Mouse (Mus musculus) monocyte, adult 5-6 weeks (primary cell): ENCODE results near the gene Lfng. TPM values are rescaled to one million over a fixed set of nuclear protein-coding genes. Genes with fewer than 3 reads are reported as not detected.

Experiments used
- ATAC-seq: fragments of 153-309, 156-312 bp; replicated peaks from 2 replicates; pipeline ENCODE4 v1.8.0; 2017; ENCODE audit warnings: mild to moderate bottlenecking; ENCODE audit not compliant: low TSS enrichment, insufficient number of reproducible peaks, severe bottlenecking, poor library complexity, low FRiP score
- total RNA-seq: library from RNA; stranded (forward); fragments of 200-1000, 200-491, 200-594 nt; gene quantifications from 3 replicates; pipeline ENCODE4 v1.2.3, GENCODE M21; 2017

Lfng gene
- total RNA-seq, 1 experiment from 2014 or later: 274 TPM

DNA sequence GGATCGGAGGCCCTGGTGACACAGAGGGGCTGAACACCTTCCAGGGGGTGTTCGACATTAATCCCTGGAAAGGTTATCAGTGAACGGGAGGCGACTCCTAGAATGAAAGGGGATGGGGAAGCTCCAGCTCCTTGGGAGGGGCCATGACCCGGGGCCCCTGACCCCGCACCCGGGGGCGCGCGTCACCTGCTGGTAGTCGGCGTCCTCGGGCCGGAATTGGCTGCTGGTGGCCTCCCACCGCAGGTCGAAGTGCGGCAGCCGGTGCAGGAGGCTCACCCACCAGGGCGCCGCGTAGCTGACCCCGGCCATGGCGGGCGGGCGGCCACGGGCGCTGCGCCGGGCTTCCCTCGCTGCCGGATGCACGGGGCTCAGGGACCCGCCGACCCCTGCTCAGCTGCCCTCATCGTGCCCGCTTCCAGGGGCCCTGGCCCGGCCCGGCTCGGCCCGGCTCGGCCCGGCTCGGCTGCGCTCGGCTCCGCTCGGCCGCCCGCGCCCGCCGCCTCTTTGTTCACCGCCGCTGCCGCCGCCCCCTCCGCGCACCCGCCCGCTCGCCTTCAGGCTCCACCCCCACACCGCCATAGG, 41.5 kb downstream of the Lfng start, which contains the start of gene Ttyh3:
TSS of gene Ttyh3 (minus strand) at position 513 of the 582 bp plus-strand sequence.
- no peak for ATAC-seq

DNA sequence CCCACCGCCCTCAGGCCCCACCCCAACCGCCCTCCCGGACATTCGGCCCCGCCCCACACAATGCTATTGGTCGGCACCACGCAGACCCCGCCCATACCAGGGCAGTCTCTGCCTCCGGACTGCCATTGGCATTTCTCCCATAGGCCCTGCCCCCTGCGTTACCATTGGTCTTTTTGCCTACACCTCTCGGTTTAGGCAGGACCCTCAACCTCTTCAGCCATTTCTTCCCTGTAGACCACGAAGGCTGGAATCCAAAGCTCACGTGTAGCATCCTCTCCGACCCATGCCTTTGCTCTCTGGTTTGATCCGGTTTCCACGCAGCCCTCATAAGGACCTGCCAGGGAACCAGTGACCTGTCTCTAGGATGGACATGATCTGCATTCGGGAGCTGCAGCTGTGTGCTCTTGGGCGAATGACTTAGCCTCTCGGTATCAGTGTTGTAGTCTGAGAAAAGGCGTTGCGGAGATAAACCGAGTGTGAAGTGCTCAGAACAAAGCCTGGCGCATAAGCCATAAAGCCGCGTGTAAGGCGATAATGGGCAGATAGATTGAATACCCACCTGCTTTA, 42.1 kb downstream of the Lfng start:
- peak; percentile 92 for ATAC-seq

DNA sequence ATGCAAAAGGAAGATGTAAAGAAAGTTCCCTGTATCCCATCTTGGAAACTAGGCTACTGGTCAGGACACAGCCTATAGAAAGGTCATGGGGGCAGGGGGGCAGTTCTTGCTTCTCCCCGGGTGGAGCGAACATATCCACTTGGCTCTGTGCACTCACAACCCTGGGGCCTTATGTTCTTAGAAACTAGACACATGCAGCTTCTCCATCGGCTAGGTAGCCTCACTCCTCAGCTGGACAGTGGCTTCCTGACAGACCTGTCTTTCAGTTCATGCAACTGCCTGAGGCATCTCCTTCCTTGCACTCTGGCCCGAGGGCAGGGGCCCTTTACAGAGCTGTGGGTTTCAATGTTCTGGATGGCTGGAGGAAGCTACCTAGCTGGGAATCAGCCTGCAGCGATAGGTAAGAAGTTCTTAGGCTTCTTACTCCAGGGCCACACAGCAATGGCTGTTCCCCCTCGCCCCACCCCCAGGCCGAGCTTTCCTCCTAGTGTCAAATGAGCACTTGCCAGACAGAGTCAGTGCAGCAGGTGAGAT, 42.8 kb downstream of the Lfng start:
- ATAC-seq: no peak

DNA sequence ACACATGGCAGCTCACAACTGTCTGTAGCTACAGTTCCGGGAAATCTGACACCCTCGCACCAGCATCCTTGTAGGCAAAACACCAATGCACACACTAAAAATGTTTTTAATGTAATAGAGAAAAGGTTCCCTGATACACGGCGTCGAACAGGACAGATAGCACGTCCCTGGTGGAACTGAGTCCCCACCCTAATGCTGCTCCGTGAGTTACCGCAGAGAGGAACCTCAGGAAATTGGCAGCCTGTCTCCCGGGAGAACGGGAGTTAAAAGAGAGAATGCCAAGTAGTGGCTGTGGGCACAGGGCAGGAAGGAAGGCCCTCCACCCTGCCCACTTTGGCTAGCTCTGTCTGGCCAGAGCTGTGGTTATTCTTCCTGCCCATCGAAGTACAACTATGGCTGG, 44.1 kb downstream of the Lfng start:
- ATAC-seq: no peak

DNA sequence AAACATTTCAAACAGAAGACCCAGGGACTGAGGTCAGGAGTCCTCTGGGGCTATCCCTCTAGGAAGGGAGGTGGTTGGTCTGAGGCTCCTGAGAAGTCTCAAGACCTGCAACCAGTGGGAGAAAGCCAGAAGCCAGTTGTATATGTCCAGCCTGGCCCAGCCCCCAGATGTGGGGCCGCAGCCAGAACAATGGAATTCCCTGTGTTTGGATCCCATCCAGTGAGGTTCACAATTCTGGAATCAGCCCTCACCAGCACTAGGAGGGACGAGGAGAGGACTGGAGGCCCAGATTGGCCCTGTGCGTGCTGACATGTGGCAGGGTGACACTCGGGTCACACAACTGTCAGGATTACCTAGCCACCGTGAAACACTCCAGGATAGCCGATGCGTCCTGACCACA, 45.5 kb downstream of the Lfng start:
- ATAC-seq: no peak

DNA sequence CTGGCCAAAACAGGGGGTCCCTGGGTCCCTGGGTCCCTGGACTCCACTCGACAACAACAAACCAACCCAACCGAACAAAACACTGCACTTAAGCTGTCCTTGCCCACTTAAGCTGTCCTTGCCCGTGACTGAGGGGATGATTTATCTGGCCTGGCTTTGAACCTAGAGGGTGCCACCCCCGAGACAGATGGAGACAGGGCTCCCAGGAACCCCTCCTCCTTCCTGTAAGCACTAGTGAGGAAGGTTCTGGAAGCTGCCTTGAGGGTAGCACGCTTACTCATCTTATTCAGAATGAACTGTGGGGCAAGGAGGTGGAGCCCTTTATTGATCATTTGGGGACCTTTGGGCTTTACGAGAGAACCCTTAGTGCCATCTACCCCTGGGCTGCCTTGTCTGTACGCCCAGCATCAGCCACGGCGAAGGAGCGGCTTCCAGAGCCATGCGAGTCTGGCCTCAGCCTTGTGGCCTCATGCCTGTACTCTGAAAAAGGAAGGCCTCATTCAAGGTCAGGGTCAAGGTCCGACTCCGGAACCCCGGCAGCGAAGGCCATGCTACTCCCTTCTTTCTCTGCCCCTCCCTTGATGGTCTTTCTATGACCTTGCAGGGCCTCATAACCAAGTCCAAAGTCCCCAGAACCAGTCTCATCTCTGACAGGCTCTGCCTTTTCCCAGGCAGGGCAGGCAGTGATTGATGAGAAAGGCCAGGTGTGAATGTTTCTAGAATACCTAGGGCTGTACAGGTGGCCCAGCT, 47.2 kb downstream of the Lfng start:
- no peak for ATAC-seq

DNA sequence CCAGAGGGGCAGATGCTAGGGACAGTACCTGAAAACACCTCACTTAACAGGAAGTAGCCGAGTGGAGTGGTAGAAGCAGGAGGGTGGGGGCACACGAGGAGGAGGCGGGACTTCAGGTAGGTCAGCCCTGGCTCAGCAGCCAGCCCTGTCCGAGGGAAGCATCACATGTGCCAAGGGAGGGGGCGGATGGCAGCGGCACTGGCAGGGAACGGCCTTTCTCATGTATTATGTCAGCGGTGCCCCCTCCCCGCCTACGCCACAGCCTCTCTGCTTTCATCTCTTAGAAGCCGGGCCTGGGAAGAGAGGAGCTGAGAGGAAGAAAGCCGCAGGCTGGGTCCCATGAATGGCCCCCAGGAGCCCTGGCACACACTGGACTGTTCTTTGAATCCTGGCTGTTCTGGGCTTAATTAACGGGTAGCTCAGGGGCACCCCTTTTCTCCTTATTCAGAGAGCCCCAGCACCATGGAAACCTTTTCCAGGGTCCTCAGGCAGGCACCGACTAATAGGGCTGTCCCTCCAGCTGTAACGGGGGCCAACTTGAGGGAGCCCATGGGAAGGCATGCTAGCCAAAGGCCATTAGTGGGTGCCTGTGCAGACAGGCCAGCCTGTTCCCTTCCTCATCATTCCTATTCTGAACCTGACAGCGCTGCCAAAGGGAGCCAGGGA, 52.6 kb downstream of the Lfng start:
- no peak for ATAC-seq

DNA sequence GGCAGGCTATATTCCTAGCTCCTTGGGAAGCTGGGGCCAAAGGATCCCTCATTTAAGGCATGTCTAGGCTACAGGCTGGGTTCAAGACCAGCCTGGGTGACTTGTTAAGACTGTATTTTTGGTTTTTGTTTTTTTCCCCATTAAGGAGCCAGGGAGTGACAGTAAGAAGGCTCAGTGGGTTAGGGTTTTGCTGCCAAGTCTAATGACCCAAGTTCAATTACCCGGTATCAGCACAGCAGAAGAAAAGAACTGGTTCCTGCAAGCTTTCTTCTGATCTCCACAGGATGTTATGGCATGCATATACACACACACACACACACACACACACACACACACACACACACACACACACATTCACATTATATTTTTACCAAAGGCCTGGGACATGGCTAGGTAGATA, 53.3 kb downstream of the Lfng start:
- ATAC-seq: no peak

DNA sequence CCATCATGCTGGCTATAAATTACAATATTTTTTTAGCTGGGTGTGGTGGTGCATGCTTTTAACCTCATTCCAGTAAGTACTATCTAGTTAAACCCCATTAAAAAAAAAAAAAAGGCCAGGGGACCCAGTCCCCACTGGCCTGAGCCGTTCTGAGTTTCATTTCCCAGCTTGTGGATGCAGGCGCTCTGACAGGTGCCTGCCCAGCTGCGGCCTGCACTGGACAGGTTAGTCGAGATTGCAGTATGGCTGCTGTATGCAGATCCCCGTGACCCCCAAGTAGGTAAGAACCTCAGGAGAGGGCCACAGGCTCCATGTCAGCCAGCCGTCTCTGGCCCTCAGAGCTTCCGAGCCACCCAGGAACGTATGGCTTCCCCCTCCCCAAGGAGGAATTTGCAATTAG, 54.3 kb downstream of the Lfng start:
- ATAC-seq: no peak

DNA sequence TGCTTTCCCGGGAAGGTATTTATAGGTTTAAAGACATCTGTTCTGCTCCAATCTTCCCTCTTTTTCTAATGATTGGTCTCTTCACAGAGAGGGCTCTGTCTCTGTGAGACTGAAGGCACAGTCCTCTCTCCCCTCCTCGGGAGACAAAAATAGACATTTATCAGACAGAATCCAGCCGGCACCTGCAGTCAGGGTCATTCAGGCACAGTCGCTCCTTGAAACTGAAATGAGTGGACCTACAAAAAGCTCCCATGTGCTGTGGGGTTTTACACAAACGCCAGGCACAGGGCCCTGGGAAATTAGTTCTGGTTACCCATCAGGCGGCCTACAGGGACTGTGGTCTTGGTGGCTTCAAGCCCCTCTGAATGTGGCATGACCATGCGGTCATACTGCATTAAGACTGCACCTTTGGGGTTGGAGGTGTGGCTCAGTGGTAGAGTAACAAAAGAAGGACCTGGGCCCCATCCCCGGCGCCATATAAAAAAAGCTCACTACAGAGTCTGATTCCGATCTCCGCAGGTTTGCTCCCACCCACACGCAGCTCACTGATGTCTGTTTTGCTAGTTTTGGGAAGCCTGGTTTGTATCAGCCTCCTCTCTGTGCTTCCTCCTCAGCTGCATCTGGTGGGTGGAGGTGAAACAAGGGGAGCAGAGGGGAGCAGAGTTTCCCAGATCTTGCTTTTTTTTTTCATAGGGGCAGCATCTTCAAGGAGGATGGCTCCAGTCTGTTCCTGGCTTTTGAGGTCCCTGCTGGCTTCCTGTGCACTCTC, 54.9 kb downstream of the Lfng start:
- no peak for ATAC-seq

DNA sequence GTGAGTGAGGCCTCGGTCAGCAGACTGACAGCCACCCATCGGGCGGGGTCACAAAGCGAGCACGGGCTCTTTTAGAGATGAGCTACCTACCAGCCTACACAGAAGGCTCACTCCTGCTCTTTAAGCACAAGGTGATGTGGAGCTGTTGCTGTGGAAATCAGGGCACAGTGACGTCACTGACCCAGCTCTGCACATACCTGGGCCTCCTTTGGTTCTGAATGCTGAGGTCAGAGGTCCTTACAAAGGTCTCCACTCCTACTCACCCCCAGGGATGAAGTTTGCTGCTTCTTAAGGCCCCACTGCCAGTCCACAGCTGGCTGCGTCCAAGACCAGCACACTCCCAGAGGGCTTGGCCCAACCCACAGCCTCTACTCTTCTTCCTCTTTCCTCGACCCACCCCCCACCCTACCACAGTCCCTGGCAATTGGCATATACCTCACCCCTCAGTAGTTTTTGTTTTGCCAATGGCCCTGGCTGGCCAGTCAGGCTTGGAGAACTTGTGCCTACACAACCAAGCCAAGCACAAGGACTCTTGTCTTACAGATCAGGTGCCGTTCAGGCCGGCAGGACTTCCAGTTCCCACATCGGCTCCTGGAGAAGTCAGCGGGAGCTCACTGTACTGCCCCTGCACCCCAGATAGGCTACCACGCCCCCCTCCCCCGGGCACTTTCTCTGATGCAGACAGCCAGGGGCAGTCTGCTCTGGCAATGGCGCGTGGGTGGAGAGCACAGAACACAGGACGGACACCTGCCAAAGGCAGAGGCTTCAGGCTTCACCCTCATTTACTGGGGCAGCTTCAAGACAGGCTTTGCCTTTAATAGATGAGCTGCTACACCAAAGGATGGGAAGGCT, 55.8 kb downstream of the Lfng start:
- peak; percentile 38; the same call in 1 of the 2 replicates for ATAC-seq

DNA sequence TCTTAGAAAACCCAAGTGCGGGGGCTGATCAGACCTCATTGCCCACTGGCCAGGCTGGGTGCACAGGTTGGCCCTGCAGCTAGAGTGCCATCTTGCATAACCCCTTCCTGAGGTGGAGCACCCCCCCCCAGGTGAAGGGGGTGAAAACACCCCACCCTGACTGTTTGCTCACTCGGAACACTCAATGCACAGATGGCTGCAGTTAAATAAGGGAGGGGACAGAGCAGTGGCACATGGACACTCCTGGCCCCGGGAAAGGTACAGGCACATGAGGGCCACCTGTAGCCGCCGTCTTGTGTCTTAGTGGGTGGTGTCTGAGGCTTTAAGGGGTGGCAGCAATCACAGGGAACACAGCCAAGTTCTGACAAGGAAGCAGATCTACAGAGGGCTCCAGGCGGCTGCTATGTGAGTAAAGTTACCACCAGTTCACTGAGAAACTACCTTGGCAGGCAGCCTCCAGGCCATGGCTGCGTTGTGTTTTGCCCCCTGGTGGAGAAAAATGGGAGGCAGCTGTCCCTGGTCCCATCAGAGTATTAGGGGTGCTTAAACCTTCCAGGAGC, 56.6 kb downstream of the Lfng start:
- ATAC-seq: peak; percentile 63

Other genes with a start within 250 kb of the Lfng start
- gene Snx8, start 218.1 kb upstream of the Lfng start, total RNA-seq: 11.6 to 20.9 TPM (median 12.9 TPM) in 3 replicates
- 58.0 to 92.8 TPM (median 85.6 TPM) in 3 replicates for gene Eif3b, start 188.0 kb upstream of the Lfng start, total RNA-seq
- gene Gm4869, start 161.7 kb upstream of the Lfng start, total RNA-seq: not detected in 3 replicates
- 30.8 to 35.1 TPM (median 32.4 TPM) in 3 replicates for gene Chst12, start 101.8 kb upstream of the Lfng start, total RNA-seq
- gene Grifin, start 42.2 kb upstream of the Lfng start, total RNA-seq: not detected in 3 replicates
- 12.6 to 29.2 TPM (median 15.6 TPM) in 3 replicates for gene Ttyh3, start 41.7 kb downstream of the Lfng start, total RNA-seq
- gene Iqce, start 95.1 kb downstream of the Lfng start, total RNA-seq: 8.2 to 14.9 TPM (median 14.3 TPM) in 3 replicates
- 3.9 to 13.9 TPM (median 6.1 TPM) in 3 replicates for gene Brat1, start 97.7 kb downstream of the Lfng start, total RNA-seq
- gene Amz1, start 116.8 kb downstream of the Lfng start, total RNA-seq: 7.8 to 13.5 TPM (median 10.2 TPM) in 3 replicates
- gene Gna12, start 223.1 kb downstream of the Lfng start, total RNA-seq: 10.1 to 11.7 TPM (median 10.6 TPM) in 3 replicates